Mouse (Mus musculus) ES-E14 (cell line): ENCODE data around the gene Kndc1.

Source experiments
- CHD2 ChIP-seq: IDR thresholded peaks from 2 replicates; pipeline ENCODE4 v1.6.1; 2014; ENCODE audit warnings: mild to moderate bottlenecking, low read depth, low read length, inconsistent platforms
- HCFC1 ChIP-seq: IDR thresholded peaks from 2 replicates; pipeline ENCODE4 v1.6.1; 2012; ENCODE audit warnings: low read length, inconsistent platforms, borderline replicate concordance; ENCODE audit not compliant: insufficient read depth
- MAFK ChIP-seq: IDR thresholded peaks from 2 replicates; pipeline ENCODE4 v1.6.1; 2014; ENCODE audit warnings: mild to moderate bottlenecking, low read depth, low read length, inconsistent platforms; ENCODE audit not compliant: insufficient read depth
- ZC3H11A ChIP-seq: IDR thresholded peaks from 2 replicates; pipeline ENCODE4 v1.6.1; 2012; ENCODE audit warnings: low read depth, mild to moderate bottlenecking, inconsistent platforms, low read length, borderline replicate concordance
- ZNF384 ChIP-seq: IDR thresholded peaks from 2 replicates; pipeline ENCODE4 v1.6.1; 2012; ENCODE audit warnings: low read depth, low read length, inconsistent platforms

- TF ChIP-seq ZNF384 (no peak), MAFK (no peak), HCFC1 (no peak), CHD2 (no peak), ZC3H11A (no peak)
Observed at GRCm38 (mm10) chr7:139900896-139901295, 6.4 kb downstream of the Kndc1 start.
